Mouse (Mus musculus) stomach, postnatal 0 days (tissue): ENCODE results near the gene Uqcrc2. TPM values are rescaled to one million over a fixed set of nuclear protein-coding genes. Genes with fewer than 3 reads are reported as not detected.
A peak's percentile ranks its signal among the peaks of the same experiment; 100 is the strongest.

Experiments
- ATAC-seq: fragments of 200-750 bp; cut with Nextera tagmentation; 2 replicates; pipeline ENCODE4 v1.8.0; 2017; ENCODE audit not compliant: low FRiP score, low TSS enrichment
- DNase-seq: peaks from one replicate; pipeline ENCODE4 v3.0.0-alpha.2; 2016; ENCODE audit warnings: low spot score
- H3K27ac ChIP-seq: fragments of 300-500 bp; sonication (generic); replicated peaks from 2 replicates; pipeline ENCODE4 v1.5.1; 2014; ENCODE audit warnings: mild to moderate bottlenecking, control low read depth
- H3K27me3 ChIP-seq: fragments of 300-500 bp; sonication (generic); 2 replicates; pipeline ENCODE4 v1.6.1; 2014; ENCODE audit warnings: low read length; ENCODE audit not compliant: control insufficient read depth, insufficient read depth
- H3K36me3 ChIP-seq: fragments of 300-500 bp; sonication (generic); 2 replicates; pipeline ENCODE4 v1.6.1; 2014; ENCODE audit warnings: low read length, mixed read lengths; ENCODE audit not compliant: control insufficient read depth, insufficient read depth
- H3K4me1 ChIP-seq: fragments of 300-500 bp; sonication (generic); replicated peaks from 2 replicates; pipeline ENCODE4 v1.6.1; 2014; ENCODE audit warnings: antibody characterized with exemption; ENCODE audit not compliant: control insufficient read depth, insufficient read depth
- H3K4me2 ChIP-seq: fragments of 300-500 bp; sonication (generic); replicated peaks from 2 replicates; pipeline ENCODE4 v1.6.1; 2014; ENCODE audit warnings: low read depth, mild to moderate bottlenecking, control low read depth, moderate library complexity
- H3K4me3 ChIP-seq: fragments of 300-500 bp; sonication (generic); 2 replicates; pipeline ENCODE4 v1.5.1; 2014; ENCODE audit warnings: low read depth, low read length, control low read depth
- H3K9ac ChIP-seq: fragments of 300-500 bp; sonication (generic); 2 replicates; pipeline ENCODE4 v1.6.1; 2014; ENCODE audit warnings: mild to moderate bottlenecking, low read length, control low read depth, mixed read lengths
- H3K9me3 ChIP-seq: fragments of 300-500 bp; sonication (generic); 2 replicates; pipeline ENCODE4 v1.6.1; 2016; ENCODE audit warnings: low read length; ENCODE audit not compliant: control insufficient read depth
- CTCF ChIP-seq: IDR thresholded peaks from 2 replicates; pipeline ENCODE4 v1.5.1; 2016; ENCODE audit warnings: antibody characterized with exemption, low read depth, mild to moderate bottlenecking, moderate library complexity
- EP300 ChIP-seq: optimal IDR thresholded peaks from 2 replicates; pipeline ENCODE3; 2016; ENCODE audit warnings: antibody characterized with exemption
- whole genome bisulfite sequencing: fragments of 180-500 bp; shearing (Covaris S2); extraction: QIAGEN DNeasy Blood & Tissue Kit; methylation state at CpG from one replicate; pipeline ENCODE4 v1.1.7; 2014; 5-methylcytosine and 5-hydroxymethylcytosine counted together
- polyA plus RNA-seq: library from polyadenylated mRNA; unstranded; fragments of >200 nt; fragmentation: Nextera tagmentation; extraction: Ambion mirVana; gene quantifications from 2 replicates; pipeline ENCODE4 v1.2.1, GENCODE M21; 2015

Uqcrc2 gene
- polyA plus RNA-seq, 1 experiment from 2014 or later = 191 TPM

DNA sequence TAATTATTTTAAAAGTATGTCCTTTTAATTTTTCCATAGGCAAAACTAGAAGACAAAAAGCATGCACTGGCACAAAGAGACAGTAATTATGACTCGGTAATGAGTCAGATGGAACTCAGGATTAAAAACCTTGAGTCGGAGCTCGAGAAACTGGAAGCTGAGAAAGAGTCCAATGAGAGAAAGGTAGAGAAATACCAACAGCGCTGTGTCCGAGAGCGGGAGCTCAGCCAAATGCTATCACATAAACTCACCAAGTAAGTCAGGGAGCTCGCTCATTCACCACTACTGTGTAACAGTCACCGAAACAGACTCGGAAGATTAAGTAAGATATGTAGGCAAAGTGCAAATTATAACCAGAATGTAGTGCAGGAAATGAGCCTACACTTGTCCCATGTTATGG is 14.1 kb upstream of the Uqcrc2 start:
- Histone ChIP-seq H3K9ac (no peak overlapping the region), H3K36me3 (no peaks in the 10 kb centered on the region), H3K27ac (no peak overlapping the region), H3K9me3 (no peaks in the 10 kb centered on the region), H3K27me3 (no peaks in the 10 kb centered on the region), H3K4me1 (no peaks in the 10 kb centered on the region), H3K4me2 (no peak overlapping the region), H3K4me3 (no peak overlapping the region)
- ATAC-seq = no peak
- TF ChIP-seq CTCF (no peak), EP300 (no peak)
- no peak for DNase-seq
- 80% methylated on average over 9 of the region's 9 CpGs for WGBS

DNA sequence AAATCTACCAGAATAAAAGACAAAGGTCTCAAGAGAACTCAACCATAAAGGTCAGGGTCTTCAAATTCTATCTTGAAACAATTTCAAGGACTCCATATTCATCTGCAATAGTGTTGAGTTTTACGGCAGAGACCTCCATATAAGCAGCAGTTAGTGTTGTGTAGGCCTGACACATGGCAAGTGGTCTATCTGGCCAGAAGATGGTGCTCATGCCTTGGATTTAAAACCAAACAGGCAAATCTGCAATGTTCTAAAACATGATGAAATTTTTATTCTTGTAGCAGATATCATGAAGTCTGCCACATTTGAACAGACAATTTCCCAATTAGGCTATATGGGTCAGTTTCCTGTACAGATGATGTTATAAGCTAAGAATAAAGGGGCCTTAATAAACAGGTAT is 2.5 kb upstream of the Uqcrc2 start:
- ATAC-seq (no peak), DNase-seq (no peak)
- TF ChIP-seq CTCF (peak; percentile 75), EP300 (no peak)
- 44% methylated on average over 1 of the region's 1 CpGs for WGBS
- no peak overlapping the region for H3K4me2 ChIP-seq
- no peak overlapping the region for H3K9ac ChIP-seq
- H3K27me3 ChIP-seq = no peaks in the 10 kb centered on the region
- 0 out of 2 replicates have a peak, but pooled peaks cover 3% of the 10 kb centered on the region for H3K4me1 ChIP-seq
- H3K9me3 ChIP-seq = no peaks in the 10 kb centered on the region
- no peak overlapping the region for H3K4me3 ChIP-seq
- H3K36me3 ChIP-seq = no peaks in the 10 kb centered on the region
- no peak overlapping the region for H3K27ac ChIP-seq

DNA sequence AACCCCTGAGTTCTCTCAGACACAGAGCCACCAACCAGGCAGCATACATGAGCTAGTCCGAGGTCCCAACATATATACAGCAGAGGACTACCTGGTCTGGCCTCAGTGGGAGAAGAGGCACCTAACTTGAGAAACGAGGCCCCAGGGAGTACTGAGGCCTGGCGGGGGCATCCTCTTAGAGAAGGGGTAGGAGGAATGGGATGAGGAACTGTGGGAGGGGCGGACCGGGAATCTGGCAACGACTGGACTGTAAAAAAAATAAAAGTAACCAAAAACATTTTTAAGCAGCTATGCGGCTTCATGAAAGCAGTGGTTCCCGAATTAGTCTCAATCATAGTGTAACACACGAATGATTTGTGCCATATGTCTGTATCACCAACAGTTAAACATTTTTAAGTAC is 675 bp upstream of the Uqcrc2 start:
- peak overlapping the region; percentile 97 for H3K27ac ChIP-seq
- peak; percentile 26 for DNase-seq
- 0 out of 2 replicates have a peak, but pooled peaks cover 3% of the 10 kb centered on the region for H3K4me1 ChIP-seq
- no peaks in the 10 kb centered on the region for H3K27me3 ChIP-seq
- peak overlapping the region; percentile 96 for H3K4me3 ChIP-seq
- peak overlapping the region; percentile 98 for H3K9ac ChIP-seq
- H3K4me2 ChIP-seq = peak overlapping the region; percentile 77
- 8% methylated on average over 9 of the region's 9 CpGs for WGBS
- H3K36me3 ChIP-seq = no peaks in the 10 kb centered on the region
- no peaks in the 10 kb centered on the region for H3K9me3 ChIP-seq
- 0 out of 2 replicates have a peak, but pooled peaks have one; percentile 18 for ATAC-seq
- no peak for TF ChIP-seq CTCF
- TF ChIP-seq EP300 = no peak

DNA sequence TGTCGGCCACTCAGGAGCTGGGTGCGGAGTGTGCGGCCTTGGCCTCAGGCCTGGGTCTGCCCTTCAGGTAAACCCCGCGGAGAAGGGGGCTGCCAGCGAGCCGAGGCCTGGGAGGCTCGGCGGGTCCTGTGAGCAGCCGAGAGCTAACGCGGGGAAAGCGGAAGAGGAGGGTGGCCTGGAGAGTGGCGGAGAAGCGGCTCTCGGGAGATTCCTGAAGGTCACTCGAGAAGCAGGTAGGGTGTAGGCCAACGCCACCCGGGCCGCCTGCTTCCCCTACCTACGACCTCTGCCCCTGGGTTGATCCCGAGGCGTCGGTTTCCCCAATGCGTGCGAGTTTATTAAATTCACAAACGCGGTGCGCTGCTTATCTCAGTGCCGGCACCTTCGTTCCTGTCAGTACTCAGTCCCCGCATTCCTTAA is 396 bp downstream of the Uqcrc2 start:
- ATAC-seq (no peak; the same call in 1 of the 2 replicates), DNase-seq (no peak)
- Histone ChIP-seq H3K27ac (peak overlapping the region; percentile 97), H3K4me2 (peak overlapping the region; percentile 77), H3K36me3 (no peaks in the 10 kb centered on the region), H3K9ac (peak overlapping the region; percentile 98), H3K4me3 (peak overlapping the region; percentile 96), H3K9me3 (no peaks in the 10 kb centered on the region), H3K27me3 (no peaks in the 10 kb centered on the region), H3K4me1 (0 out of 2 replicates have a peak, but pooled peaks cover 3% of the 10 kb centered on the region)
- TF ChIP-seq CTCF = no peak
- TF ChIP-seq EP300 = no peak
- under 1% methylated on average over 32 of the region's 32 CpGs for WGBS

DNA sequence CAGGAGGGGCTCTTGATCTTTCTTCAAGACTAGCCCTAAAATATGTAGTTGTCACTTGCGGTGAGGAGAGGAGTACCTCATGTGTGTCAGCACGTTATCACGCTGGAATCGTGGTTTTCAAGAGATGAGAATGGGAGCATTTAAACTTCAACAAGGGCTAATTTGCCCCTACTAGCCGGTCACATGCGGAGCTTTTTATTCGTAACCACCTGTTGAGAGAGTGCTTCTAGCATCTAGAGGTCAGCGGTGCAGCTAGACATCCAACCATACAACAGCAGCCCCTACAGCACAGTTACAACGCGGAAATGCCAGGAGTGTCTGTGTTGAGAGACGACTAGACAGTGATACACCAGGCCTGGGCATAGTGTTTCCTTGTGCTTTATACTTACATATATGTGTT is 845 bp downstream of the Uqcrc2 start:
- Histone ChIP-seq H3K9ac (peak overlapping the region; percentile 98), H3K4me2 (peak overlapping the region; percentile 77), H3K4me3 (peak overlapping the region; percentile 96), H3K27me3 (no peaks in the 10 kb centered on the region), H3K4me1 (0 out of 2 replicates have a peak, but pooled peaks cover 3% of the 10 kb centered on the region), H3K9me3 (no peaks in the 10 kb centered on the region), H3K36me3 (no peaks in the 10 kb centered on the region), H3K27ac (peak overlapping the region; percentile 97)
- ATAC-seq (no peak), DNase-seq (peak; percentile 17)
- WGBS = under 1% methylated on average over 11 of the region's 11 CpGs
- no peak for TF ChIP-seq EP300
- TF ChIP-seq CTCF = 0 out of 2 replicates have a peak, but pooled peaks have one; percentile 11

DNA sequence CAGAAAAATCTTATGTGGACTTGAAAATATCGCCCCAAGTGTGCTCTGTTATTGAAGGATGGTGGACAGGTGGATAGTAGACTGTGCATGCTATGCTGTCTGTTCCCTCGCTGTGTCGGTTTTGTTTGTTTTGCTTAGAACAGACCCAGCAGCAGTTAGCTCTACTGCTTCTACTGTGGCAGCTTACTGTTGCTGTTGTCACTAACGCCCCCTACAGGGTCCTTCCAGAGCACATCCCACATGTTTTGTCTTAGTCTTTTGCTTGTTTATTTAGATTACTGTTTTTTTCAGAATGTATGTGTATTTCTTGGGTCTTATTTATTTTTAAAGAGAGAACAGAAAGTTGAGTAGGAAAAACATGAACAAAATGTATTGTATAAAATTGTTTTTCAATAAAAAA is 8.2 kb downstream of the Uqcrc2 start:
- 67% methylated on average over 4 of the region's 4 CpGs for WGBS
- peak; percentile 40; the same call in 1 of the 2 replicates for TF ChIP-seq CTCF
- no peak for TF ChIP-seq EP300
- Histone ChIP-seq H3K4me2 (no peak overlapping the region), H3K4me1 (no peaks in the 10 kb centered on the region), H3K36me3 (peaks cover 33% of the 10 kb centered on the region), H3K9ac (no peak overlapping the region), H3K4me3 (no peak overlapping the region), H3K9me3 (no peaks in the 10 kb centered on the region), H3K27ac (no peak overlapping the region), H3K27me3 (no peaks in the 10 kb centered on the region)
- ATAC-seq (no peak), DNase-seq (no peak)
